Mouse (Mus musculus): ENCODE measurements at regions not wholly inside any gene's neighbourhood (a gene's known extent, or its start where the extent isn't known, plus 50 kb on each side); places are given as distances from the start of the nearest gene placed in this dataset.

- DNase-seq (ENCODE audit: low read depth, low spot score): no peak
Measured at GRCm38 (mm10) chr6:7473730-7474129, 80.9 kb upstream of the Tac1 start.

DNA sequence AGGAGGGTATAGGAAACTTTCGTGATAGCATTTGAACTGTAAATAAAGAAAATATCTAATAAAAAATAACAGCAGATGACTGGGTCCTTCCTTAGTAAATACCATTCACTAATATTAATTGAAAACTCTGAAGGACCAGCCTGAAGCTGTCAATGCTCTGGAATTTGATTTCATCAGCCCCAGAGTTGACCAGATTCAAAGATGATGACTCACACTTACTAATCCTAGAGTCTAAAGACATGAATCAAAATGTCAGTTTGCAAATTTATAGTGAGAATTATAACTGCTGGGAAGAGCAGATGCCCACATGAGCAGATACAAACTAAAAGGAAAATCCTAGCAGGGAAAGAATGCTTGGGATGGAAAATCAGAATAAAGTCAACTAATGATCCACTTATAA lies 77.8 kb upstream of the Tac1 start:
- no peak for DNase-seq (ENCODE audit: low read depth, low spot score)

- DNase-seq (ENCODE audit: low read depth, low spot score): no peak
Measured at GRCm38 (mm10) chr6:7494299-7494698, 60.4 kb upstream of the Tac1 start.

DNA sequence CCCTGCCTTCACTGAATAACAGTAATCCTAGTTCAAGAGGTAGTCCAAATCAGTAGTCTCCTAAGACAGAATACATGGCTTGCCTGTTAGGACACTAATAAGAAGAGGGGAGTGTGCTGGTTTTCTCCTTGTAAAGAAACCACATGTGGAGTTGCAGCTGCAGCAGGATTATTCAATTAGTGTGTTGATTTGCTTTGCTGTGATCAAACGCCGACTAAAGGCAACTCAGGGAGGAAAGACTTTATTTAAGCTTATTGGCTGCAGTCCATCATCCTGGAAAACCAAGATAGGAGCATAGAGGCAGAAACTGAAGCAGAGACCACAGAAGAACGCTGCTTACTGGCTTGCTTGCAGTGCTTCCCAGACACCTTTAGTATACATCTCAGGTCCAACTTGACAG lies 57.9 kb upstream of the Tac1 start:
- DNase-seq (ENCODE audit: low read depth, low spot score): no peak

Data from skeletal muscle tissue, adult 2 months (tissue).